Mouse (Mus musculus) stomach, embryonic 15.5 days (tissue): Measurements from ENCODE around the gene Eif6. TPM values are rescaled to one million over a fixed set of nuclear protein-coding genes. Genes with fewer than 3 reads are reported as not detected.

Experiments
- ATAC-seq: fragments of 200-750 bp; cut with Nextera tagmentation; 2 replicates; pipeline ENCODE4 v1.8.0; 2017; ENCODE audit warnings: low read depth, moderate number of reproducible peaks, moderate TSS enrichment; ENCODE audit not compliant: insufficient read depth, low FRiP score
- H3K27ac ChIP-seq: fragments of 300-500 bp; sonication (generic); 2 replicates; pipeline ENCODE4 v1.5.1; 2015; ENCODE audit warnings: mild to moderate bottlenecking, inconsistent platforms
- H3K27me3 ChIP-seq: fragments of 300-500 bp; sonication (generic); replicated peaks from 2 replicates; pipeline ENCODE4 v1.6.1; 2015; ENCODE audit warnings: inconsistent platforms
- H3K36me3 ChIP-seq: fragments of 300-500 bp; sonication (generic); 2 replicates; pipeline ENCODE4 v1.6.1; 2015; ENCODE audit warnings: inconsistent platforms
- H3K4me1 ChIP-seq: fragments of 300-500 bp; sonication (generic); 2 replicates; pipeline ENCODE4 v1.6.1; 2015; ENCODE audit warnings: inconsistent platforms
- H3K4me2 ChIP-seq: fragments of 300-500 bp; sonication (generic); 2 replicates; pipeline ENCODE4 v1.6.1; 2015; ENCODE audit warnings: mild to moderate bottlenecking, inconsistent platforms
- H3K4me3 ChIP-seq: fragments of 300-500 bp; sonication (generic); replicated peaks from 2 replicates; pipeline ENCODE4 v1.5.1; 2015; ENCODE audit warnings: inconsistent platforms
- H3K9ac ChIP-seq: fragments of 300-500 bp; sonication (generic); 2 replicates; pipeline ENCODE4 v1.6.1; 2015; ENCODE audit warnings: inconsistent platforms
- H3K9me3 ChIP-seq: fragments of 300-500 bp; sonication (generic); 2 replicates; pipeline ENCODE4 v1.6.1; 2016; ENCODE audit warnings: inconsistent platforms
- WGBS: fragments of 180-500 bp; shearing (Covaris S2); methylation state at CpG from one replicate; pipeline ENCODE4 v1.1.7; 2015; 5-methylcytosine and 5-hydroxymethylcytosine counted together
- polyA plus RNA-seq: library from polyadenylated mRNA; unstranded; fragments of >200 nt; fragmentation: Nextera tagmentation; extraction: Ambion mirVana; gene quantifications from 2 replicates; pipeline ENCODE4 v1.2.1, GENCODE M21; 2015

The Eif6 gene
- polyA plus RNA-seq, result 212 and 227 TPM in 2 replicates

DNA sequence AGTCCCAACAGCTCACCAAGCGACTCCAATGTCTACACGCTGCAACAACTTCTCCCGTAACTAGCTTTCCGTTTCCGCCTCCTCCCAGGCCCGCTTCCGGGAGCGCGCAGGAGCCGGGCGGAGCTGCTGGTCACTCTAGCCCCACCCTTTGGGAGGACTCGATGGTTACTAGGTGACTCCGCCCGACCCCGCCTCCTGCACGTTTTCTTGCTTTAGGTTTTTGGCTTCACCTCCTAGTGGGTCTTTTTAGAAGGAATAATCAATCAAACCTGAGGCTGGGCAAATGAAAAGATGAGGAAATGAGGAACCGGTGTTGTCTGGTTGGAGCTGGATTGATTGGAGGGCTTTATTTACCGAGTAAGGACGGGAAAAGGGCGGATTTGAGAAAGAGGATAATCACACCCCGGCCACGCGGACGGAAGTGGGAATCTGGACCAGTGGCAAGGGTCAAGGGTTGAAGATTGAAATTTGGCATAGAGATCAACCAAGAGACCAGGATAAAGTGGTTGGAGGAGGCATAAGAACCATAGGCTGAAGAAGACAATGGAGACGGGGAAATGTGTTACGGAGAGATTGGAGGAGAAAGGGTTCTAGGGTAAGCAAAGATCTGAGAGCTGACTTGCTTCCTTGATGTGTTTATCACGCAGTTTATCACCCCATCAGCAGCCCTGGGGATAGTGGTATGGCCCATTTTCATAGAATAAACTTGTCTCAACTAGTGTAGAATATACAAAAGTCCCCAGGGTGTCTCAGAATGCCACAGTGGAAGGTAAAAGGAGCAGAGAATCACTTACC lies at the start of gene Eif6:
TSS of gene Eif6 (minus strand) at position 296 of the 795 bp plus-strand sequence.
- ATAC-seq, result peak; percentile 94
- H3K36me3 ChIP-seq, result peaks cover 11% of the 10 kb centered on the region; the same call in 1 of the 2 replicates
- H3K27ac ChIP-seq, result peak within 1 kb of the TSS; percentile 91
- H3K4me1 ChIP-seq, result peaks cover 14% of the 10 kb centered on the region
- 2% methylated on average over 27 of the region's 27 CpGs for WGBS
- H3K4me2 ChIP-seq, result peak within 1 kb of the TSS; percentile 79
- no peaks in the 10 kb centered on the region for H3K9me3 ChIP-seq
- H3K4me3 ChIP-seq, result peak within 1 kb of the TSS; percentile 83
- H3K9ac ChIP-seq, result peak within 1 kb of the TSS; percentile 70
- no peaks in the 10 kb centered on the region for H3K27me3 ChIP-seq

DNA sequence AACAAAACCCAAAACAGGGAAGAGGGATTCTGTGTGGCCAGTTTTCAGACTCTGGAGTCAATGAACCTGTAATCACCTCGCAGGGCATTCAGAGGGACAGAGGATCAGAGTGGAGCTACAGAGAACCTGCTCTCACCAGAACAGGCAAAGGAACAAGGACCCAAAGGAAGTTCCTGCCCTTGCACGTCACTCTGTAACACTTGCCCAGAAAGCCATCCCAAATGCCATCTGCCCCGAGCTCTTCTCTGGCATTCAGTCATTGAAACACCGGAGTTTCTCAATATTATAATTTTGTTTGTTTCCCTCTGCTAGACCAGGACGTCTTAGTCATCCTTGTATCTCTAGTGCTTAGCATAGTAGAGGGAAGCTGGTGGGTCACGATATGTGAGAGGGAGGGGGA lies 46.9 kb upstream of the Eif6 start:
- whole genome bisulfite sequencing, result 66% methylated on average over 6 of the region's 6 CpGs
- H3K4me3 ChIP-seq, result no peak overlapping the region
- H3K27ac ChIP-seq, result peak overlapping the region; percentile 58
- ATAC-seq, result no peak
- peaks cover 2% of the 10 kb centered on the region; the same call in 1 of the 2 replicates for H3K36me3 ChIP-seq
- no peaks in the 10 kb centered on the region for H3K9me3 ChIP-seq
- H3K9ac ChIP-seq, result no peak overlapping the region
- no peak overlapping the region for H3K4me2 ChIP-seq
- H3K4me1 ChIP-seq, result peaks cover 10% of the 10 kb centered on the region
- H3K27me3 ChIP-seq, result no peaks in the 10 kb centered on the region

- WGBS, result 28% methylated on average over 10 of the region's 10 CpGs
- Histone ChIP-seq H3K4me2 (no peak overlapping the region), H3K36me3 (peaks cover 6% of the 10 kb centered on the region; the same call in 1 of the 2 replicates), H3K27me3 (no peaks in the 10 kb centered on the region), H3K9me3 (no peaks in the 10 kb centered on the region), H3K4me1 (peaks cover 10% of the 10 kb centered on the region), H3K4me3 (no peak overlapping the region), H3K9ac (no peak overlapping the region), H3K27ac (peak overlapping the region; percentile 58)
- no peak for ATAC-seq
Measured at GRCm38 (mm10) chr2:155872930-155873507, 46.3 kb upstream of the Eif6 start.

- Histone ChIP-seq H3K9ac (no peak overlapping the region), H3K4me2 (no peak overlapping the region), H3K9me3 (no peaks in the 10 kb centered on the region), H3K4me1 (peaks cover 10% of the 10 kb centered on the region), H3K4me3 (no peak overlapping the region), H3K36me3 (peaks cover 6% of the 10 kb centered on the region; the same call in 1 of the 2 replicates), H3K27ac (no peak overlapping the region), H3K27me3 (no peaks in the 10 kb centered on the region)
- WGBS, result 56% methylated on average over 8 of the region's 8 CpGs
- ATAC-seq, result no peak
Measured at GRCm38 (mm10) chr2:155872486-155872885, 45.8 kb upstream of the Eif6 start.

GRCm38 (mm10) chr2:155869772-155870171 lies 43.0 kb upstream of the Eif6 start:
- peaks cover 10% of the 10 kb centered on the region for H3K4me1 ChIP-seq
- H3K27ac ChIP-seq, result no peak overlapping the region
- H3K36me3 ChIP-seq, result peaks cover 6% of the 10 kb centered on the region; the same call in 1 of the 2 replicates
- H3K9ac ChIP-seq, result no peak overlapping the region
- peak; percentile 89 for ATAC-seq
- 50% methylated on average over 5 of the region's 5 CpGs for WGBS
- H3K27me3 ChIP-seq, result no peaks in the 10 kb centered on the region
- no peak overlapping the region for H3K4me3 ChIP-seq
- 0 out of 2 replicates have a peak overlapping the region, but pooled peaks have one; percentile 2 for H3K4me2 ChIP-seq
- no peaks in the 10 kb centered on the region for H3K9me3 ChIP-seq

- H3K4me2 ChIP-seq, result no peak overlapping the region
- no peak overlapping the region for H3K9ac ChIP-seq
- peaks cover 6% of the 10 kb centered on the region for H3K4me1 ChIP-seq
- H3K9me3 ChIP-seq, result no peaks in the 10 kb centered on the region
- no peak for ATAC-seq
- H3K4me3 ChIP-seq, result no peak overlapping the region
- 94% methylated on average over 8 of the region's 8 CpGs for WGBS
- no peaks in the 10 kb centered on the region for H3K27me3 ChIP-seq
- H3K27ac ChIP-seq, result no peak overlapping the region
- H3K36me3 ChIP-seq, result peaks cover 6% of the 10 kb centered on the region; the same call in 1 of the 2 replicates
Measured at GRCm38 (mm10) chr2:155868320-155868719, 41.6 kb upstream of the Eif6 start.

- Histone ChIP-seq H3K36me3 (peaks cover 2% of the 10 kb centered on the region; the same call in 1 of the 2 replicates), H3K4me3 (no peak overlapping the region), H3K9me3 (no peaks in the 10 kb centered on the region), H3K4me1 (no peaks in the 10 kb centered on the region), H3K9ac (no peak overlapping the region), H3K27ac (no peak overlapping the region), H3K4me2 (no peak overlapping the region), H3K27me3 (no peaks in the 10 kb centered on the region)
- WGBS, result 52% methylated on average over 11 of the region's 11 CpGs
- ATAC-seq, result no peak
Measured at GRCm38 (mm10) chr2:155863301-155863867, 36.7 kb upstream of the Eif6 start.

GRCm38 (mm10) chr2:155862573-155863300 lies 36.0 kb upstream of the Eif6 start:
- 56% methylated on average over 13 of the region's 13 CpGs for WGBS
- Histone ChIP-seq H3K27ac (no peak overlapping the region), H3K27me3 (no peaks in the 10 kb centered on the region), H3K4me2 (no peak overlapping the region), H3K4me3 (no peak overlapping the region), H3K36me3 (no peaks in the 10 kb centered on the region), H3K4me1 (no peaks in the 10 kb centered on the region), H3K9ac (no peak overlapping the region), H3K9me3 (no peaks in the 10 kb centered on the region)
- no peak for ATAC-seq

GRCm38 (mm10) chr2:155861581-155861980 lies 34.9 kb upstream of the Eif6 start:
- Histone ChIP-seq H3K27me3 (no peaks in the 10 kb centered on the region), H3K36me3 (no peaks in the 10 kb centered on the region), H3K4me3 (no peak overlapping the region), H3K9ac (no peak overlapping the region), H3K9me3 (no peaks in the 10 kb centered on the region), H3K4me2 (no peak overlapping the region), H3K4me1 (no peaks in the 10 kb centered on the region), H3K27ac (no peak overlapping the region)
- WGBS, result 85% methylated on average over 6 of the region's 6 CpGs
- ATAC-seq, result no peak

GRCm38 (mm10) chr2:155860102-155860501 lies 33.4 kb upstream of the Eif6 start:
- no peaks in the 10 kb centered on the region for H3K9me3 ChIP-seq
- no peak overlapping the region for H3K9ac ChIP-seq
- no peak overlapping the region for H3K27ac ChIP-seq
- H3K36me3 ChIP-seq, result 0 out of 2 replicates have a peak, but pooled peaks cover 5% of the 10 kb centered on the region
- WGBS, result 77% methylated on average over 7 of the region's 7 CpGs
- H3K4me1 ChIP-seq, result no peaks in the 10 kb centered on the region
- no peak overlapping the region for H3K4me3 ChIP-seq
- no peak for ATAC-seq
- no peak overlapping the region for H3K4me2 ChIP-seq
- no peaks in the 10 kb centered on the region for H3K27me3 ChIP-seq

GRCm38 (mm10) chr2:155852536-155852935 lies 25.8 kb upstream of the Eif6 start:
- Histone ChIP-seq H3K4me1 (no peaks in the 10 kb centered on the region), H3K4me2 (no peak overlapping the region), H3K36me3 (peaks cover 23% of the 10 kb centered on the region; the same call in 1 of the 2 replicates), H3K27me3 (no peaks in the 10 kb centered on the region), H3K9ac (no peak overlapping the region), H3K27ac (no peak overlapping the region), H3K9me3 (no peaks in the 10 kb centered on the region), H3K4me3 (no peak overlapping the region)
- peak; percentile 65; the same call in 1 of the 2 replicates for ATAC-seq
- 76% methylated on average over 5 of the region's 5 CpGs for WGBS
